Mouse (Mus musculus): Measurements from ENCODE around the gene Rplp2.

GRCm38 (mm10) chr7:141443081-141443821 is 3.9 kb upstream of the Rplp2 start:
- peak; percentile 24; the same call in 1 of the 2 replicates for TF ChIP-seq CTCF (IDR thresholded peaks at IDR 0.05)
- no peak for TF ChIP-seq POLR2A (IDR thresholded peaks at IDR 0.05; ENCODE audit: insufficient read depth, low read depth, low read length)
- no peak for TF ChIP-seq EP300 (IDR thresholded peaks at IDR 0.05; ENCODE audit: insufficient read depth, low read depth, low read length)
